In the genomic region with DNA sequence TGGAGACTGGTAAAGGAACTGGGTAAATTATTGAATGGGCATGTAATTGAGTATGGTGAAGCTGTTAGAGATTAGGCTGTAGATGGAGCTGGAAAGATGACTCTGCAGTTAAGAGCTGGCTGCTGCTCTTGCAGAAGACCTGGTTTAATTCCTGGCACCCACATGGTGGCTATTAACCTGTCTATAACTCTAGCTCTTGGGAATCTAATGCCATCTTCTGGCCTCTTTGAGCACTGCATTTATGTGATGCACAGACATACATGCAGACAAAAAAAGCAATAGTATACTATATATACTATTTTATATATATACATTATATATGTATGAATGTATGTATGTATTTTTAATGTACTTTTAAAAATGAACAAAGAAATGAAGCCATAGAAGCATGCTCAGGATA, we compare ENCODE assay signal across 24 mouse cellular contexts.
DNase-seq lines count a peak whose midpoint lies in the region; ATAC-seq and TF ChIP-seq lines count a peak whose summit lies in the region.
"Had no signal": no experiment of that assay in that cellular context is flagged by ENCODE, and none has a peak within 500 bp of the region (broad histone marks: within the 10 kb centered on the region; RNA-seq: fewer than 3 reads in every experiment).

No protein-coding gene starts in this region.

- DNase-seq in 416B (ENCODE audit: low read depth): peak; percentile 38
- DNase-seq in MEL-GATA-1-ER (ENCODE audit: extremely low read depth, low read depth): peak; percentile 26
- peak; percentile 3 for DNase-seq in naive thymus-derived CD4-positive, alpha-beta T cell, adult 2 months (ENCODE audit: low read depth)
- DNase-seq in hindbrain, embryonic 10.5 days (ENCODE audit: low spot score): no peak
- DNase-seq in lung, postnatal 14 days: no peak
- DNase-seq: adrenal gland, postnatal 10 days; cerebellum, adult 9-11 months; gastrocnemius, postnatal 36 days; heart, postnatal 10 days; kidney, adult 9 months; liver, embryonic 13.5 days; right cerebral cortex, postnatal 25 days; thymus, postnatal 36 days had no signal

- TF ChIP-seq CTCF in intestine, postnatal 0 days (IDR thresholded peaks at IDR 0.05; ENCODE audit: low read depth): peak; percentile 33

- H3K36me3 ChIP-seq in intestine, postnatal 0 days (ENCODE audit: control insufficient read depth, insufficient read depth): no peaks in the 10 kb centered on the region
- no peaks in the 10 kb centered on the region for H3K36me3 ChIP-seq in intestine, embryonic 16.5 days (ENCODE audit: control insufficient read depth, insufficient read depth, low read length)
- H3K36me3 ChIP-seq in hindbrain, embryonic 10.5 days: no peaks in the 10 kb centered on the region
- H3K36me3 ChIP-seq: embryonic facial prominence, embryonic 13.5 days; hindbrain, embryonic 13.5 days; lung, embryonic 15.5 days; midbrain, embryonic 15.5 days had no signal

- H3K4me3 ChIP-seq in intestine, postnatal 0 days (ENCODE audit: low read depth, low read length): no peak overlapping the region
- H3K4me3 ChIP-seq in intestine, embryonic 16.5 days (ENCODE audit: low read length): no peak overlapping the region
- H3K4me3 ChIP-seq in hindbrain, embryonic 10.5 days: no peak overlapping the region
- H3K4me3 ChIP-seq: embryonic facial prominence, embryonic 13.5 days; heart, embryonic 10.5 days; hindbrain, embryonic 13.5 days; liver, embryonic 13.5 days; lung, embryonic 15.5 days; megakaryocyte, embryonic 14.5 days; midbrain, embryonic 15.5 days had no signal

- H3K27me3 ChIP-seq in intestine, postnatal 0 days (replicated peaks; ENCODE audit: control insufficient read depth, insufficient read depth, low read length): no peaks in the 10 kb centered on the region
- H3K27me3 ChIP-seq in intestine, embryonic 16.5 days (replicated peaks; ENCODE audit: control insufficient read depth, insufficient read depth, low read length): no peaks in the 10 kb centered on the region
- H3K27me3 ChIP-seq in hindbrain, embryonic 10.5 days (ENCODE audit: insufficient read depth, poor library complexity, severe bottlenecking): peaks cover 23% of the 10 kb centered on the region
- H3K27me3 ChIP-seq: liver, embryonic 13.5 days; lung, embryonic 15.5 days had no signal

- ATAC-seq in intestine, postnatal 0 days: no peak
- ATAC-seq in intestine, embryonic 16.5 days: no peak
- ATAC-seq: activated CD4-positive, CD25-positive, alpha-beta regulatory T cell, adult 4 months; forebrain, embryonic 14.5 days; inflammation-experienced regulatory T-cells, adult 6 months; midbrain, embryonic 15.5 days had no signal

- no peak overlapping the region for H3K9ac ChIP-seq in intestine, postnatal 0 days (ENCODE audit: low read depth, low read length)
- no peak overlapping the region for H3K9ac ChIP-seq in intestine, embryonic 16.5 days (ENCODE audit: low read depth, low read length)
- H3K9ac ChIP-seq: embryonic facial prominence, embryonic 13.5 days; hindbrain, embryonic 13.5 days; liver, embryonic 13.5 days; lung, embryonic 15.5 days; midbrain, embryonic 15.5 days had no signal

- H3K4me2 ChIP-seq in intestine, postnatal 0 days (replicated peaks; ENCODE audit: low read depth): no peak overlapping the region
- no peak overlapping the region for H3K4me2 ChIP-seq in intestine, embryonic 16.5 days (ENCODE audit: low read depth, low read length)
- H3K4me2 ChIP-seq: embryonic facial prominence, embryonic 13.5 days; hindbrain, embryonic 13.5 days; liver, embryonic 13.5 days; lung, embryonic 15.5 days; midbrain, embryonic 15.5 days had no signal

- no peaks in the 10 kb centered on the region for H3K4me1 ChIP-seq in intestine, postnatal 0 days (replicated peaks; ENCODE audit: control insufficient read depth, insufficient read depth, low read length)
- H3K4me1 ChIP-seq in intestine, embryonic 16.5 days (ENCODE audit: control insufficient read depth, insufficient read depth, low read length): no peaks in the 10 kb centered on the region
- H3K4me1 ChIP-seq in hindbrain, embryonic 10.5 days (replicated peaks): no peaks in the 10 kb centered on the region
- H3K4me1 ChIP-seq: embryonic facial prominence, embryonic 13.5 days; heart, embryonic 10.5 days; hindbrain, embryonic 13.5 days; liver, embryonic 13.5 days; lung, embryonic 15.5 days; midbrain, embryonic 15.5 days had no signal

- no peak overlapping the region for H3K27ac ChIP-seq in intestine, postnatal 0 days (ENCODE audit: low read depth, low read length)
- H3K27ac ChIP-seq in intestine, embryonic 16.5 days (ENCODE audit: low read length): no peak overlapping the region
- no peak overlapping the region for H3K27ac ChIP-seq in hindbrain, embryonic 10.5 days
- H3K27ac ChIP-seq: embryonic facial prominence, embryonic 13.5 days; heart, embryonic 10.5 days; hindbrain, embryonic 13.5 days; liver, embryonic 13.5 days; lung, embryonic 15.5 days; midbrain, embryonic 15.5 days had no signal

- no peaks in the 10 kb centered on the region for H3K9me3 ChIP-seq in intestine, postnatal 0 days (ENCODE audit: control insufficient read depth)
- H3K9me3 ChIP-seq in intestine, embryonic 16.5 days (ENCODE audit: control insufficient read depth, low read length): no peaks in the 10 kb centered on the region
- no peaks in the 10 kb centered on the region for H3K9me3 ChIP-seq in hindbrain, embryonic 10.5 days
- H3K9me3 ChIP-seq: embryonic facial prominence, embryonic 13.5 days; heart, embryonic 10.5 days; hindbrain, embryonic 13.5 days; liver, embryonic 13.5 days; lung, embryonic 15.5 days; midbrain, embryonic 15.5 days had no signal

Comparison
In these comparisons a context has a peak if more than half of its experiments do, and no peak if none do; other contexts are left out.
1. DNase-seq: peak in 416B (single experiment), MEL-GATA-1-ER (single experiment) and naive thymus-derived CD4-positive, alpha-beta T cell, adult 2 months (single experiment); none in hindbrain, embryonic 10.5 days (single experiment) and lung, postnatal 14 days (single experiment).